Mouse (Mus musculus) testis, adult 2 months (tissue): ENCODE measurements at regions not wholly inside any gene's neighbourhood (a gene's known extent, or its start where the extent isn't known, plus 50 kb on each side); places are given as distances from the start of the nearest gene placed in this dataset.

ENCODE experiments used
- CTCF ChIP-seq: fragments of 200-500 bp; IDR thresholded peaks from 2 replicates; pipeline ENCODE4 v1.5.1; 2012; ENCODE audit warnings: low read depth, mild to moderate bottlenecking, inconsistent platforms, low read length, moderate library complexity; ENCODE audit not compliant: control insufficient read depth, insufficient read depth, insufficient replicate concordance
- POLR2A ChIP-seq: fragments of 200-500 bp; IDR thresholded peaks from 2 replicates; pipeline ENCODE4 v1.6.1; 2012; ENCODE audit warnings: low read depth, mild to moderate bottlenecking, inconsistent platforms, low read length, moderate library complexity; ENCODE audit not compliant: control insufficient read depth

DNA sequence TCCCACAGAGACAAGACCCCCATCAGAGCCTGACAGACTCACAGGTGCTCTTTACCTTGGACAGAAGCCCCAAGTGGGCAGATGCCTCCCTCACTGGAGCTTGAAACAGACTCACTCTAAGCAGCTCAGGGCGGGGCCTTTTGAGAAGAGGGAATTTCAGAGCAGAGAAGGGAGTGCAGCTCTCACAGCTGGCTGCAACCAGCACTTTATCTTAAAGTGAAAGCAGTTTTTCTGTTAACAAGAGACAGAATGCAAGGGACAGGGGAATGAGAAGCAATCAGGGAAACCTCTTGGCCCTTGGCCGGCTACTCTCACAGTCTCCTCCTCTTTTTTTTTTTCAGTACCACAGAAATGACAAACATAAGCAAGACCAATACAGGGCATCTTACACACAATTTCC, 56.2 kb upstream of the B3galnt1 start:
- no peak for TF ChIP-seq CTCF
- no peak for TF ChIP-seq POLR2A
